ENCODE assay signal across 25 mouse cellular contexts in the genomic region with DNA sequence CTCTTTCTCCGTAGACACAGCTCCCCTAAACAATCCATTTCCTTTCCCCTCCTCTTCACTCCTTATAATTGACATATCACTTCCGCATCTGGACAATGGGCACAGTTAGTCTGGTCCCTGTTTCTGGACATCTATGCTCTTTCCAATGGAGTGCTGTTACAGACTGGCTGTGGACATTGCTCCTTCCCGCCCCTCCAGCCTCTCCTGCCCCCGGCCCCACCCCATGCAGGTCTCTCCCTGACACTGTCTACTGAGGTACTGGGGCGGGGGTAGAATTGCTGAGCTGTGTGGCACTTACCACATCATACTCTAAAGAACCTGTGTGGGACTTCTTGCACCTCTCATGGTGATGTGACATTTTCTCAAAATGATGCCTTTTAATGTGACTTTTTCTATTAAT. TPM values are rescaled to one million over a fixed set of nuclear protein-coding genes. Genes with fewer than 3 reads are reported as not detected.
DNase-seq lines count a peak whose midpoint lies in the region; ATAC-seq lines count a peak whose summit lies in the region.
"Had no signal": no experiment of that assay in that cellular context is flagged by ENCODE, and none has a peak within 500 bp of the region (broad histone marks: within the 10 kb centered on the region; RNA-seq: fewer than 3 reads in every experiment).

No protein-coding gene starts in this region.

- 66% methylated on average over 5 of the region's 5 CpGs for WGBS in intestine, embryonic 15.5 days
- 64% methylated on average over 5 of the region's 5 CpGs for WGBS in intestine, embryonic 16.5 days
- WGBS in liver, embryonic 13.5 days (ENCODE audit: insufficient replicate concordance) = 67% methylated on average over 5 of the region's 5 CpGs
- WGBS in liver, embryonic 16.5 days (ENCODE audit: insufficient replicate concordance) = 56% methylated on average over 5 of the region's 5 CpGs
- whole genome bisulfite sequencing in forebrain, embryonic 11.5 days = 85% methylated on average over 5 of the region's 5 CpGs

- H3K27me3 ChIP-seq in intestine, embryonic 15.5 days (replicated peaks) = no peaks in the 10 kb centered on the region
- H3K27me3 ChIP-seq in intestine, embryonic 16.5 days (replicated peaks; ENCODE audit: control insufficient read depth, insufficient read depth, low read length) = no peaks in the 10 kb centered on the region
- H3K27me3 ChIP-seq in liver, embryonic 13.5 days = 0 out of 2 replicates have a peak, but pooled peaks cover 2% of the 10 kb centered on the region
- no peaks in the 10 kb centered on the region for H3K27me3 ChIP-seq in liver, embryonic 16.5 days (ENCODE audit: control insufficient read depth, insufficient read depth, low read depth, low read length)
- H3K27me3 ChIP-seq in forebrain, embryonic 11.5 days (ENCODE audit: control insufficient read depth, insufficient read depth, low read length) = no peaks in the 10 kb centered on the region
- H3K27me3 ChIP-seq: heart, embryonic 15.5 days had no signal

- no peak overlapping the region for H3K9ac ChIP-seq in intestine, embryonic 15.5 days
- H3K9ac ChIP-seq in intestine, embryonic 16.5 days (ENCODE audit: low read depth, low read length) = no peak overlapping the region
- H3K9ac ChIP-seq in liver, embryonic 13.5 days = no peak overlapping the region
- H3K9ac ChIP-seq in liver, embryonic 16.5 days (ENCODE audit: low read depth, low read length) = no peak overlapping the region
- H3K9ac ChIP-seq in forebrain, embryonic 11.5 days (ENCODE audit: low read length) = no peak overlapping the region
- H3K9ac ChIP-seq: forebrain, postnatal 0 days; heart, embryonic 12.5 days; heart, embryonic 15.5 days; hindbrain, embryonic 14.5 days had no signal

- no peaks in the 10 kb centered on the region for H3K9me3 ChIP-seq in intestine, embryonic 15.5 days
- H3K9me3 ChIP-seq in intestine, embryonic 16.5 days (ENCODE audit: control insufficient read depth, low read length) = no peaks in the 10 kb centered on the region
- H3K9me3 ChIP-seq in liver, embryonic 13.5 days (replicated peaks) = no peaks in the 10 kb centered on the region
- no peaks in the 10 kb centered on the region for H3K9me3 ChIP-seq in liver, embryonic 16.5 days (replicated peaks; ENCODE audit: control insufficient read depth, low read length)
- no peaks in the 10 kb centered on the region for H3K9me3 ChIP-seq in forebrain, embryonic 11.5 days (ENCODE audit: control insufficient read depth, low read length)
- H3K9me3 ChIP-seq: forebrain, embryonic 10.5 days; heart, embryonic 12.5 days; heart, embryonic 15.5 days had no signal

- no peak for DNase-seq in liver, embryonic 13.5 days
- DNase-seq in forebrain, embryonic 11.5 days (ENCODE audit: low spot score) = no peak
- DNase-seq in testis, postnatal 10 days (ENCODE audit: low spot score) = no peak
- no peak for DNase-seq in cerebellum, adult 8-10 months
- DNase-seq in thymus, postnatal 0 days (ENCODE audit: low spot score) = no peak
- DNase-seq: adrenal gland, adult 2 months; adrenal gland, postnatal 25 days; cerebellum, adult 11-12 months; cerebellum, adult 9-10 months; cerebellum, postnatal 14 days; forebrain, postnatal 0 days; gastrocnemius, adult 2 months; gastrocnemius, postnatal 14 days; heart, adult 18-20 months; heart, postnatal 10 days; heart, postnatal 4 days had no signal

- H3K4me3 ChIP-seq in intestine, embryonic 15.5 days (replicated peaks) = no peak overlapping the region
- H3K4me3 ChIP-seq in intestine, embryonic 16.5 days (ENCODE audit: low read length) = no peak overlapping the region
- no peak overlapping the region for H3K4me3 ChIP-seq in liver, embryonic 13.5 days (replicated peaks)
- H3K4me3 ChIP-seq in liver, embryonic 16.5 days (ENCODE audit: low read depth, low read length) = no peak overlapping the region
- H3K4me3 ChIP-seq in forebrain, embryonic 11.5 days (ENCODE audit: low read depth, low read length) = no peak overlapping the region
- H3K4me3 ChIP-seq: forebrain, embryonic 10.5 days; gastrocnemius, adult 2 months; heart, embryonic 12.5 days; heart, embryonic 15.5 days had no signal

- H3K4me1 ChIP-seq in intestine, embryonic 15.5 days (replicated peaks) = peaks cover 2% of the 10 kb centered on the region; the same call in 1 of the 2 replicates
- peaks cover 7% of the 10 kb centered on the region; the same call in 1 of the 2 replicates for H3K4me1 ChIP-seq in intestine, embryonic 16.5 days (ENCODE audit: control insufficient read depth, insufficient read depth, low read length)
- peaks cover 28% of the 10 kb centered on the region for H3K4me1 ChIP-seq in liver, embryonic 13.5 days (replicated peaks)
- peaks cover 9% of the 10 kb centered on the region for H3K4me1 ChIP-seq in liver, embryonic 16.5 days (ENCODE audit: control insufficient read depth, low read depth, low read length)
- no peaks in the 10 kb centered on the region for H3K4me1 ChIP-seq in forebrain, embryonic 11.5 days (replicated peaks; ENCODE audit: control insufficient read depth, insufficient read depth, low read length)
- H3K4me1 ChIP-seq: heart, embryonic 12.5 days; heart, embryonic 15.5 days had no signal

- H3K27ac ChIP-seq in intestine, embryonic 15.5 days = no peak overlapping the region
- H3K27ac ChIP-seq in intestine, embryonic 16.5 days (ENCODE audit: low read length) = peak overlapping the region; percentile 19; the same call in 1 of the 2 replicates
- H3K27ac ChIP-seq in liver, embryonic 13.5 days = peak overlapping the region; percentile 44; the same call in 1 of the 2 replicates
- peak overlapping the region; percentile 79 for H3K27ac ChIP-seq in liver, embryonic 16.5 days (ENCODE audit: low read length)
- H3K27ac ChIP-seq in forebrain, embryonic 11.5 days (ENCODE audit: low read depth, low read length) = no peak overlapping the region
- H3K27ac ChIP-seq: forebrain, embryonic 10.5 days; gastrocnemius, adult 2 months; heart, embryonic 15.5 days; hindbrain, embryonic 14.5 days had no signal

- H3K4me2 ChIP-seq in intestine, embryonic 15.5 days (replicated peaks) = no peak overlapping the region
- no peak overlapping the region for H3K4me2 ChIP-seq in intestine, embryonic 16.5 days (ENCODE audit: low read depth, low read length)
- no peak overlapping the region for H3K4me2 ChIP-seq in liver, embryonic 13.5 days
- H3K4me2 ChIP-seq in liver, embryonic 16.5 days (ENCODE audit: low read depth, low read length) = no peak overlapping the region
- H3K4me2 ChIP-seq in forebrain, embryonic 11.5 days (ENCODE audit: low read depth, low read length, severe bottlenecking) = no peak overlapping the region
- H3K4me2 ChIP-seq: heart, embryonic 12.5 days; heart, embryonic 15.5 days; hindbrain, embryonic 14.5 days had no signal

- peak; percentile 81 for ATAC-seq in intestine, embryonic 15.5 days
- ATAC-seq in intestine, embryonic 16.5 days = peak; percentile 70
- ATAC-seq in liver, embryonic 13.5 days (ENCODE audit: low read depth) = peak; percentile 42
- ATAC-seq in liver, embryonic 16.5 days (ENCODE audit: low read depth) = peak; percentile 31; the same call in 1 of the 2 replicates
- no peak for ATAC-seq in forebrain, embryonic 11.5 days (replicated peaks; ENCODE audit: low FRiP score)
- ATAC-seq: CD4-positive, CD25-positive, alpha-beta regulatory T cell, adult 4 months; forebrain, embryonic 14.5 days; forebrain, postnatal 0 days had no signal

- H3K36me3 ChIP-seq in intestine, embryonic 15.5 days = no peaks in the 10 kb centered on the region
- H3K36me3 ChIP-seq in intestine, embryonic 16.5 days (ENCODE audit: control insufficient read depth, insufficient read depth, low read length) = no peaks in the 10 kb centered on the region
- no peaks in the 10 kb centered on the region for H3K36me3 ChIP-seq in liver, embryonic 13.5 days
- H3K36me3 ChIP-seq in liver, embryonic 16.5 days (ENCODE audit: control insufficient read depth, insufficient read depth) = no peaks in the 10 kb centered on the region
- no peaks in the 10 kb centered on the region for H3K36me3 ChIP-seq in forebrain, embryonic 11.5 days (ENCODE audit: control insufficient read depth, insufficient read depth, low read length)
- H3K36me3 ChIP-seq: forebrain, embryonic 10.5 days; heart, embryonic 12.5 days; heart, embryonic 15.5 days had no signal

RNA-seq across cellular contexts. Expression of gene Sfmbt1, which starts 11.6 kb away (rescaled TPM):
- 11.4 and 12.3 TPM in 2 replicates for polyA plus RNA-seq in intestine, embryonic 15.5 days (2015; fragmentation: Nextera tagmentation; extraction: Ambion mirVana)
- 9.7 and 11.1 TPM in 2 replicates for polyA plus RNA-seq in intestine, embryonic 16.5 days (2015; fragmentation: Nextera tagmentation; extraction: Ambion mirVana)
- polyA plus RNA-seq in liver, embryonic 13.5 days (2015; fragmentation: Nextera tagmentation; extraction: Ambion mirVana) = 13.3 and 15.2 TPM in 2 replicates
- 11.0 and 12.0 TPM in 2 replicates for polyA plus RNA-seq in liver, embryonic 16.5 days (2015; fragmentation: Nextera tagmentation; extraction: Ambion mirVana)
- polyA plus RNA-seq in forebrain, embryonic 11.5 days (2014; fragmentation: Nextera tagmentation; extraction: Ambion mirVana) = 27.1 and 29.2 TPM in 2 replicates
- 18.0 and 18.4 TPM in 2 replicates for polyA plus RNA-seq in thymus, postnatal 0 days (2015; fragmentation: Nextera tagmentation; extraction: Ambion mirVana)

RNA-seq across cellular contexts. Expression of gene Rft1, which starts 48.9 kb away (rescaled TPM):
- polyA plus RNA-seq in intestine, embryonic 15.5 days (2015; fragmentation: Nextera tagmentation; extraction: Ambion mirVana) = 12.6 and 15.0 TPM in 2 replicates
- polyA plus RNA-seq in intestine, embryonic 16.5 days (2015; fragmentation: Nextera tagmentation; extraction: Ambion mirVana) = 13.3 and 14.7 TPM in 2 replicates
- 5.1 and 5.4 TPM in 2 replicates for polyA plus RNA-seq in liver, embryonic 13.5 days (2015; fragmentation: Nextera tagmentation; extraction: Ambion mirVana)
- polyA plus RNA-seq in liver, embryonic 16.5 days (2015; fragmentation: Nextera tagmentation; extraction: Ambion mirVana) = 3.9 and 4.1 TPM in 2 replicates
- polyA plus RNA-seq in forebrain, embryonic 11.5 days (2014; fragmentation: Nextera tagmentation; extraction: Ambion mirVana) = 11.3 and 11.4 TPM in 2 replicates
- polyA plus RNA-seq in thymus, postnatal 0 days (2015; fragmentation: Nextera tagmentation; extraction: Ambion mirVana) = 10.5 and 12.0 TPM in 2 replicates

Comparison
In these comparisons a context has a peak if more than half of its experiments do, and no peak if none do; other contexts are left out.
1. H3K27ac ChIP-seq: peak in intestine, embryonic 16.5 days (single experiment), liver, embryonic 13.5 days (single experiment) and liver, embryonic 16.5 days (single experiment); none in intestine, embryonic 15.5 days (single experiment) and forebrain, embryonic 11.5 days (single experiment).